Mouse (Mus musculus): ENCODE data around the gene Sorcs3. TPM values are rescaled to one million over a fixed set of nuclear protein-coding genes. Genes with fewer than 3 reads are reported as not detected.

The Sorcs3 gene
- total RNA-seq, 4 experiments from 2014 or later, result 0.20 TPM; not detected in 3

- DNase-seq, result no peak
Measured at GRCm38 (mm10) chr19:48404774-48405495, 199.1 kb downstream of the Sorcs3 start.

GRCm38 (mm10) chr19:48408221-48408620 lies 202.4 kb downstream of the Sorcs3 start:
- no peak for DNase-seq

DNA sequence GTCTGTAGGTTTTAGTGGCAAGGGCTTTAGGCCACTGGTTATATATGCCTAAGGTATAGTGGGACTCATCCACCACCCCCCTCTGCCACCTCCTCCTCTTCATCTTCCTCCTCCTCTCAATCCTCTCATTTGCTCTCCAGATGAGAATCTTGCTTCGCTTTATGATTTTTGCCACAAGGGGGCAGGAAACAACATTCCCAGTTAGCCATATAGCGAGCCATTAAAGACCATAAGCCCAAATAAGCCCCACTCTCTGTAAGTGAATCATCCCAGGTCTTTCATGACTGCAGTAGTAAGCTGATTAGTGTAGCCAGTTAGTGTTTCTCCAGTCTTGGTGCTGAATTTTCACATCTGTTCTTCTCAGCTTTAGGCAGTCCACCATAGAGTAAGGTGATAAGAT lies 205.5 kb downstream of the Sorcs3 start:
- no peak for DNase-seq

DNA sequence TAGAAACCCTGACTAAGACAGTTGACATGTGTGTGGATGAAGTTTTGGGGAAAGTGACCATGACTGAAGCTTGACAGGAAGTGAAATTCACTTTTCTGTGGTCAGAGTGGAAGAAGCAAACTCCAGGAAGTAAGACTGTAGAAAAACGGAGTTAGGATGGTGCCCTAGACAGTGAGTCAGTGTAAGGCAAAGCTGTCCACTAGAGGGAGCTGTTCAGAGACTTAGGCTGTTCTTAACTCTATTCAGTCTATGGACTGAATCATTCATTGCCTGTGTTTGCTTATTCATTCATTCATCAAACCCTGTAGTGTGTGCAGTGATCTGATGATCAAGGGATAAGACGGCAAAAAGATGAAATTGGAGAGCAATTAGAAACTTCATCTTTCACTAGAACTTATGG lies 208.0 kb downstream of the Sorcs3 start:
- DNase-seq, result no peak

DNA sequence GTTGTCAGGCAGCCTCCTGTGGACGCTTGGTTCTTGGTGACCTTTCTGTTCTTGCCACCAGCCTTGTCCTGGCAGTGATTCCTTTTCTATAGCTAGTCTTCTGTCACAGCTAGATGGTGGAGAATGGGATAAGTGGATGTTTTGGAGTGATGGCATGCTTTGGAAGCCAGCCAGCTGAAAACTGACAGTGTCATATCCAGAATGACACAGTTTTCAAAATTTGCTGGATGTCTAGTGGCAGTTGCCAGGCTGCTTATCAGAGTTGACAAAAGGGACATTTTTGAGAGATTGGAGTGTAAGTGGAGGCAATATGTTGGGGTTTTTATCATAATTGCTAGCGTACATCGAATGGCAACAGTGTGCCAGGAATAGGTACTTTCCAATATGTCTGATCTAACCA lies 212.5 kb downstream of the Sorcs3 start:
- no peak for DNase-seq

DNA sequence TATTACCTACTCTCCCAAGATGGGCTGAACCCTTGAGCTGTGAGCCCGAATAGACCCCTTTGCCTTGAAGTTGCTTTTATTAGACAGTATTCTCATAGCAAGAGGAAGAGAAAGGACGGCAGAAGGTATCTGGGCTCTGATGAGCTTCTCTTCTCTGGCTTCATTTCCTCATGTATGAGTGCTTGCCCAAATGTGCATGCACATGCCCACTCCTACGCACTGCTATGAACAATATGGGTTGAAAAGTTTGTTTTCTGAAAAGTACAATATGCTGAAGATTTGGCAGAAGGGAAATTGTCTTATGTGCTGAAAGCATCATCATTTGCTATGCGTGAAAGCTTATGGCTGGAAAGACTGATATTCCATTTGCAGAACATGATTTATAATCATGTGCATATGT lies 223.4 kb downstream of the Sorcs3 start:
- no peak for DNase-seq

GRCm38 (mm10) chr19:48429755-48430154 lies 223.9 kb downstream of the Sorcs3 start:
- no peak for DNase-seq

DNA sequence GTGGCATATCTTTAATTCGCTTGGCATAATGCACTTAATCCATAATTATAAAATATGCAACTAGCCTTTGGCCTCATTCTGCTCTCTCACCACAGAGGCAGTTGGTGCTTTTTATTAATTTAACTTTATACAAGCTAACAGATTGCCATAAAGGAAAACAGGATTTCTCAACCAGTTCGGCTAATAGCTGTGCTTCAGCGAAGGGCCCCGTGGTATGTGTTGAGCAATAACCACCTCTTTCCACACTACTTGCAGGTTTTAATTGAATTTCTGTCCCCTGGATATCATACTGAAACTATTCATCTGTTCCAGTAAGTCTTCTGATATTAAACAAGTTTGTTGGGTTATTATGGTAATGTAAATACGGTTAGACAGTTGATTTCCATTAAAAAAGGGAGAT lies 224.5 kb downstream of the Sorcs3 start:
- DNase-seq, result no peak

- no peak for DNase-seq
Measured at GRCm38 (mm10) chr19:48438450-48438849, 232.6 kb downstream of the Sorcs3 start.

DNA sequence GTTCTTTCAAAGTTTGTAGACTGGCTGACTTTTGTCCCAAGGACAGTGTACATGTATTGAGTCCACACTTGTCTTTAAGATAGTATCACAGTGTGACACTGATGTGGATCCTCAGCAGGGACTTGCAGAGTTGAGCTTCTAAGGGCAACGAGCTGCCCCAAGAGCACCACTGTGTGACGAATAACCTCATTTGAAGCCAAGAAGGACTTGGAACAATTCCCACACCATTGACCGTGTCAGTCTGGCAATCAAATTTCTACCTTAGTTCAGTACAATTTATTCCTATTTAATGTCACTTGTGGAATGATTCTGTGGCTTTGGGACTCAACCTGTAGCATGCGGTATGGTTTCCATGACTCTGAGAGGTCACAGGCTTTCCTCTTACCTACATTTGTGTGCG lies 255.3 kb downstream of the Sorcs3 start:
- no peak for DNase-seq

DNA sequence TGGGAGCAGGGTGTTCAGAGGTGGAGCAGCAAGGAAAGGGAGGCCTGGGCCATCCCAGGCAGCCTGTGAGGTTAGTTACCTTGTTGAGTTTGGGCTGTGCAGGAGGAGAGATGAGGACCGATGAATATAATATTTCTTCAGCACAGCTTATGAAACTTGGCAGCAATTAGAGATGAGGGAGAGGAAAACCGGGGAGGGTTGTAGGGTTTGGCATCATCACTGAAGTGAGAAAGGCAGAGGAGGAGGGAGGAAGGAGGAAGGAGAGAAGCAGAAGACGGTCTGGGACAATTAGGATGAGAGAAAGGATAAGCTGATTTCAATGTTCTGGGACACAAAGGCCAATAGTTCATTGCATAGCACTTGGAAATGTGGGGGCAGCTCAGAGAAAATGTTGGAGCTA lies 256.6 kb downstream of the Sorcs3 start:
- no peak for DNase-seq

DNA sequence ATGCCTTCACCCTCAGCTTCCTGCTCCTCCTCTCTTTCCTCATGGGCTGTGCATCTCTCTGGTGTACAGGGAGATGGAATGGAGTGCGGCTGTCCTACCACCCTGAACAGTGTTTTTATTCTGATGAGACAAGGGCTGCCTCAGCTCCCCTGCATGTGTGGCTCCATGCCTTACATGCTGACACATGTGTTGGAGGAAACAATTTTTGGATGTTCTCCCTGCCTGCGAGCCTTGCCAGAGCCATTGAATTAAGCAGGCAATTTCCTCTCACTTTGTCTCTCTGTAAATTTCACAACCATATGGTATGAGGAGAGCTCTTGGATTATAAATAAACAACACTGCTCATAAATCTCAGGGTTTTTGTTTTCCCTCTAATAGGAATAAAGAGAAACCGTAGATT lies 257.7 kb downstream of the Sorcs3 start:
- no peak for DNase-seq

DNA sequence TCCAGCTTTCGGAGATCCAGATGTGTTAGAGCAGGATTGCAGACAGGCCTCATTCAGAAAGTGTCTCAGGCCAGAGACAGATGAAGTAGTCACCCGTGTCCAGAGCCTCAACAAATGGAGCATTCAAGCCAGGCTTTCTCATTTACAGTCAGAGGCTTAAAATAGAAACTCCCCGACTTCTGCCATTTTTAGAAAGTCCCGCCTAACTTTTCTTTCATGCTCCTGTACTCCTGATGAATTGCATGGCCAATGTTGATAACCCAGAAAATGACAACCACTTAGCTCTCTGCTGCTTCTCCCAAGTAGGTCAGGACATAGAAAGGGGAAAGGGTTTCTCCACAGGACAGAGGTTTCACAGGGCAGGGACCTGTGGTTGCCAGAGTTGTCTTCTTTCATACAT lies 261.6 kb downstream of the Sorcs3 start:
- DNase-seq, result no peak

DNA sequence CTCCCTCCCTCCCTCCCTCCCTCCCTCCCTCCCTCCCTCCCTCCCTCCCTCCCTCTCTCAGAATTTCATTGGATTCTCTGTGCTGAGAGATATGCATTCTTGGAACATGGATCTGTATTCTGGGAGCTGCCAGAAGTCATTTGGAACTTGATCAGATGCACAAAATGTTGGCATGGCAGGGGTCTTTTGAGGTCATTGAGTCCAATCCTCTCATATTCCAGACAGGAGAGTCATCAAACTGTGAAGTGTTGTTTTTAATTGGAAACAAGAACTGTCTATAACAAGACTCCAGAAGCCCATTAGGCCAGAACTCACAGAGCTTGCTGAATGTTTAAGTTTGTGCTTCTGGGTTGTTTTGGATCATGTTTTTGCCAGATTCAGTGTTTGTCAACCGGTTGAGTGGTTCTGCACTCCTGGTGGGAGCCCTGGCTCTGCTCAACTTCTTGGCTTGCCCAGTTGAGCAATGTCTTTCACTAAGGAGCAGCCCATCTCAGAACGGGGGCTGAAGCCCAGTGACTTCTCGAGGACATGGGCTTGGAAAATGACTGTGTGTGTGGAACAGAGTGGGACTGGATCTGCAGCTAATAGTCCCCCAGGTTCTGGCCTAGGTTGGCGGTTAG lies 264.1 kb downstream of the Sorcs3 start:
- DNase-seq, result no peak

- no peak for DNase-seq
Measured at GRCm38 (mm10) chr19:48471927-48472326, 266.1 kb downstream of the Sorcs3 start.

- no peak for DNase-seq
Measured at GRCm38 (mm10) chr19:48475784-48476410, 270.1 kb downstream of the Sorcs3 start.

GRCm38 (mm10) chr19:48478864-48479263 lies 273.0 kb downstream of the Sorcs3 start:
- no peak for DNase-seq

DNA sequence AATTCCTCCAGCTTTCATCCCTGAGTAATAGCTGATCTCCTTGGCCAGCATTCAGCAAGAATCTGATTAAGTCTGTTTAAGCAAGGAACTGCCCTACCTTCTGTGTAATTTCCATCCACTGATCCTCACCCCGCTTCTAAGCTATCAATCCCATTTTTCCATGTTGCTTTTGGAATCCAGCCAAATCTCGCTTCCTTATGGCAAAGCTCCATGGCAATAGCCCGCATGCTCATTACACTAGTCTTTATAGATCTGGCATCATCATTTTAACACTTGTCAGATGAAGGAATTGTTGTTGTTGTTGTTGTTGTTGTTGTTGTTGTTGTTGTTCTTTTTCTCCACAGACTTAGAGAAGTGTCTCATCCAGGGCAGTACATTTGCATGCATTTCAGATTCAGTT lies 277.1 kb downstream of the Sorcs3 start:
- DNase-seq, result no peak

- DNase-seq, result no peak
Measured at GRCm38 (mm10) chr19:48491111-48491510, 285.3 kb downstream of the Sorcs3 start.

- no peak for DNase-seq
Measured at GRCm38 (mm10) chr19:48503896-48504620, 298.2 kb downstream of the Sorcs3 start.

DNA sequence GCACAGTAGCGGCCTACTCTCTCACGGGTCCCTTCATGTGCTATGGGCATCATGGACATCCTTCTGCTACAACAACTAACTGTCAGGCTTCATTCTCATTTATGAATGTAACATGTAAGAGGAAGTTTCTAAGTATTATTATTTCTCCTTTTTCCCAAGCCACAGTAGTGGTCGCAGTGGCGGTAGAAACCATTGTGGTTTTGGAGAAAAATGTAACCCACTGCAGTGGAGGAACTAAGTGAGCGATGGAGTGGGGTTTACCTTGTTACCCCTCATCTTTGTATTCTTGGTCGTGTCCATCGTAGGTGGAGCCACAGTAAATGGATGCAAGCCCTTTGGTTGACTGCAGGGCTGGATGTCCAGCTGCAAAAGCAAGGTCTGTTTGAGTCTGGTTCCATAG lies 318.0 kb downstream of the Sorcs3 start:
- DNase-seq, result no peak

GRCm38 (mm10) chr19:48524527-48525214 lies 318.8 kb downstream of the Sorcs3 start:
- DNase-seq, result no peak

- DNase-seq, result no peak
Measured at GRCm38 (mm10) chr19:48533582-48533981, 327.8 kb downstream of the Sorcs3 start.
